Mouse (Mus musculus) kidney, postnatal 0 days (tissue): Measurements from ENCODE around the gene Tbc1d16. TPM values are rescaled to one million over a fixed set of nuclear protein-coding genes. Genes with fewer than 3 reads are reported as not detected.
A peak's percentile ranks its signal among the peaks of the same experiment; 100 is the strongest.

Source experiments
- ATAC-seq: fragments of 200-750 bp; cut with Nextera tagmentation; replicated peaks from 2 replicates; pipeline ENCODE4 v1.8.0; 2017; ENCODE audit warnings: low read depth, moderate number of reproducible peaks, moderate TSS enrichment, moderate library complexity; ENCODE audit not compliant: low FRiP score
- DNase-seq: peaks from one replicate; pipeline ENCODE4 v3.0.0-alpha.2; 2016; ENCODE audit warnings: low spot score
- H3K27ac ChIP-seq: fragments of 300-500 bp; sonication (generic); 2 replicates; pipeline ENCODE4 v1.5.1; 2014; ENCODE audit warnings: mild to moderate bottlenecking
- H3K27me3 ChIP-seq: fragments of 300-500 bp; sonication (generic); 2 replicates; pipeline ENCODE4 v1.6.1; 2014; ENCODE audit warnings: low read length, mixed read lengths; ENCODE audit not compliant: insufficient read depth
- H3K36me3 ChIP-seq: fragments of 300-500 bp; sonication (generic); 2 replicates; pipeline ENCODE4 v1.6.1; 2014; ENCODE audit warnings: low read length, mixed read lengths; ENCODE audit not compliant: insufficient read depth
- H3K4me1 ChIP-seq: fragments of 300-500 bp; sonication (generic); replicated peaks from 2 replicates; pipeline ENCODE4 v1.6.1; 2014; ENCODE audit warnings: antibody characterized with exemption, low read length, mixed read lengths; ENCODE audit not compliant: insufficient read depth
- H3K4me2 ChIP-seq: fragments of 300-500 bp; sonication (generic); 2 replicates; pipeline ENCODE4 v1.6.1; 2014; ENCODE audit warnings: mild to moderate bottlenecking, low read length, moderate library complexity, mixed read lengths
- H3K4me3 ChIP-seq: fragments of 300-500 bp; sonication (generic); replicated peaks from 2 replicates; pipeline ENCODE4 v1.5.1; 2014; ENCODE audit warnings: low read depth, low read length
- H3K9ac ChIP-seq: fragments of 300-500 bp; sonication (generic); 2 replicates; pipeline ENCODE4 v1.6.1; 2014; ENCODE audit warnings: low read depth, low read length
- H3K9me3 ChIP-seq: fragments of 300-500 bp; sonication (generic); replicated peaks from 2 replicates; pipeline ENCODE4 v1.6.1; 2016; ENCODE audit warnings: low read length, inconsistent platforms, mixed read lengths
- CTCF ChIP-seq: IDR thresholded peaks from 2 replicates; pipeline ENCODE4 v1.5.1; 2016; ENCODE audit warnings: antibody characterized with exemption, low read depth, mild to moderate bottlenecking, moderate library complexity
- WGBS: fragments of 180-500 bp; shearing (Covaris S2); extraction: QIAGEN DNeasy Blood & Tissue Kit; methylation state at CpG from one replicate; pipeline ENCODE4 v1.1.7; 2014; 5-methylcytosine and 5-hydroxymethylcytosine counted together
- polyA plus RNA-seq: library from polyadenylated mRNA; unstranded; fragments of >200 nt; fragmentation: Nextera tagmentation; extraction: Ambion mirVana; gene quantifications from 2 replicates; pipeline ENCODE4 v1.2.1, GENCODE M21; 2015

Gene Tbc1d16
- polyA plus RNA-seq, 1 experiment from 2014 or later, result 9.2 TPM

GRCm38 (mm10) chr11:119127147-119127546, 101.2 kb downstream of the Tbc1d16 start:
- peak; percentile 33 for DNase-seq
- Histone ChIP-seq H3K4me3 (no peak overlapping the region), H3K27me3 (no peaks in the 10 kb centered on the region), H3K4me2 (no peak overlapping the region), H3K27ac (peak overlapping the region; percentile 66), H3K9ac (0 out of 2 replicates have a peak overlapping the region, but pooled peaks have one; percentile 18), H3K9me3 (no peaks in the 10 kb centered on the region), H3K4me1 (peaks cover 41% of the 10 kb centered on the region), H3K36me3 (no peaks in the 10 kb centered on the region)
- TF ChIP-seq CTCF, result no peak
- 14% methylated on average over 12 of the region's 12 CpGs for WGBS
- no peak for ATAC-seq

GRCm38 (mm10) chr11:119125929-119126861, 102.1 kb downstream of the Tbc1d16 start:
- Histone ChIP-seq H3K4me3 (no peak overlapping the region), H3K9me3 (no peaks in the 10 kb centered on the region), H3K36me3 (no peaks in the 10 kb centered on the region), H3K9ac (no peak overlapping the region), H3K4me1 (peaks cover 41% of the 10 kb centered on the region), H3K27me3 (no peaks in the 10 kb centered on the region), H3K4me2 (peak overlapping the region; percentile 35; the same call in 1 of the 2 replicates), H3K27ac (peak overlapping the region; percentile 74)
- WGBS, result 16% methylated on average over 23 of the region's 23 CpGs
- TF ChIP-seq CTCF, result peak; percentile 79
- peak; percentile 95 for DNase-seq
- peak; percentile 93 for ATAC-seq

- Histone ChIP-seq H3K9ac (no peak overlapping the region), H3K4me3 (no peak overlapping the region), H3K27me3 (no peaks in the 10 kb centered on the region), H3K4me2 (no peak overlapping the region), H3K27ac (no peak overlapping the region), H3K36me3 (no peaks in the 10 kb centered on the region), H3K9me3 (no peaks in the 10 kb centered on the region), H3K4me1 (peaks cover 41% of the 10 kb centered on the region)
- no peak for TF ChIP-seq CTCF
- DNase-seq, result no peak
- no peak for ATAC-seq
- 89% methylated on average over 6 of the region's 6 CpGs for WGBS
Measured at GRCm38 (mm10) chr11:119124536-119124935, 103.8 kb downstream of the Tbc1d16 start.

GRCm38 (mm10) chr11:119123522-119124319, 104.6 kb downstream of the Tbc1d16 start:
- H3K27me3 ChIP-seq, result no peaks in the 10 kb centered on the region
- no peak overlapping the region for H3K4me2 ChIP-seq
- no peaks in the 10 kb centered on the region for H3K9me3 ChIP-seq
- H3K4me1 ChIP-seq, result peaks cover 35% of the 10 kb centered on the region
- WGBS, result 75% methylated on average over 5 of the region's 5 CpGs
- H3K36me3 ChIP-seq, result no peaks in the 10 kb centered on the region
- no peak overlapping the region for H3K9ac ChIP-seq
- no peak for DNase-seq
- H3K4me3 ChIP-seq, result no peak overlapping the region
- ATAC-seq, result no peak
- no peak for TF ChIP-seq CTCF
- no peak overlapping the region for H3K27ac ChIP-seq

GRCm38 (mm10) chr11:119122396-119122795, 105.9 kb downstream of the Tbc1d16 start:
- WGBS, result 68% methylated on average over 5 of the region's 5 CpGs
- Histone ChIP-seq H3K4me1 (peaks cover 21% of the 10 kb centered on the region), H3K9ac (no peak overlapping the region), H3K36me3 (no peaks in the 10 kb centered on the region), H3K4me3 (no peak overlapping the region), H3K27ac (no peak overlapping the region), H3K4me2 (no peak overlapping the region), H3K9me3 (no peaks in the 10 kb centered on the region), H3K27me3 (no peaks in the 10 kb centered on the region)
- ATAC-seq (no peak), DNase-seq (no peak)
- TF ChIP-seq CTCF, result no peak

GRCm38 (mm10) chr11:119118905-119119304, 109.4 kb downstream of the Tbc1d16 start:
- H3K4me1 ChIP-seq, result no peaks in the 10 kb centered on the region
- H3K9ac ChIP-seq, result no peak overlapping the region
- no peak overlapping the region for H3K4me3 ChIP-seq
- no peak for DNase-seq
- ATAC-seq, result no peak
- H3K4me2 ChIP-seq, result no peak overlapping the region
- no peak for TF ChIP-seq CTCF
- 38% methylated on average over 7 of the region's 7 CpGs for WGBS
- no peak overlapping the region for H3K27ac ChIP-seq
- H3K36me3 ChIP-seq, result no peaks in the 10 kb centered on the region
- no peaks in the 10 kb centered on the region for H3K27me3 ChIP-seq
- H3K9me3 ChIP-seq, result no peaks in the 10 kb centered on the region
